Mouse (Mus musculus) stomach, postnatal 0 days (tissue): Measurements from ENCODE around the gene Tff2.

Experiments
- CTCF ChIP-seq: IDR thresholded peaks from 2 replicates; pipeline ENCODE4 v1.5.1; 2016; ENCODE audit warnings: antibody characterized with exemption, low read depth, mild to moderate bottlenecking, moderate library complexity
- EP300 ChIP-seq: optimal IDR thresholded peaks from 2 replicates; pipeline ENCODE3; 2016; ENCODE audit warnings: antibody characterized with exemption

GRCm38 (mm10) chr17:31163821-31164220, 19.7 kb upstream of the Tff2 start:
- TF ChIP-seq CTCF (no peak), EP300 (no peak)
